Mouse (Mus musculus) kidney, postnatal 36 days (tissue): ENCODE results near the gene Rdh9.

Experiments
- DNase-seq, 2 experiments: peaks; one replicate each; pipeline ENCODE4 v3.0.0; 2021 to 2022; ENCODE audit warnings: mixed read lengths in 2 of 2

The Rdh9 gene

DNA sequence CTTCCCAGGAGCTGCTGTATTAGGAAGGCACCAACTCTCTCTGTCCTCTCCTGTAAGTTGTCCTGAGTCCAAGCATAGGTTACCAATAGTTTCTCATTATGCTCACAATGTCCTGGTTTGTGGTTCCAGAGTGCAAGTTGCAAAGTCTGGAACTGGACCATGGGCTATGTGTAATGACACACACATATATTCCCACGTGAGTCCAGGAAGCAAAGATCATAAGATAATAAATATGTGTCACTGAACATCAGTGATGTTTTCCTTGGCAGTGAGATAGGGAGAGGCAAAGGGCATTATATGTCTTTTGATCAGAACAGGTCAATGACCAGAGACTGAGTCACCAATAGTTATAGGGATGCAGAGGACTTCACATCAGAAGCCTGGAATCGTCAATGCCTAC, at the start of gene Rdh9:
TSS of gene Rdh9 (plus strand) at position 376 of the 400 bp plus-strand sequence.
- no peak for DNase-seq

DNA sequence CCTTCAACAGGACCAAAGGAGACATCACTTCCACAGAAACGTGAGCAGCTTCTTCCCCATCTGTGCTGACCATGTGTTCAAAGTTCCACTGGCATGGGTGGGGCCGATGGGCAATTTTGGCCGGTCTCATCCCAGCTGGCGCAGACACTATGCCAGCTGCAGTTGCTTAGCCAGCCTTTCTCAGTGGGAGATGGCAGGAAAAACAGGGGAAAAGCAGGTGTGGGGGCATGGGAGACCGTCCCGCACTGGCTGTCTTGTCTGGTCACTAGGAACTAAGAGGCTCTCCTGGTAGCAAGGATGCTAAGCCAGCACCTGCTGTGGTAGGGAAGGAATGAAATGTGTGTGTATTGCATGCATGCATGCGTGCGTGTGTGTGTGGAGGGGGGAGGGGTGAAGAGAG, 47.7 kb upstream of the Rdh9 start:
- DNase-seq: no peak

GRCm38 (mm10) chr10:127730285-127730932, 45.8 kb upstream of the Rdh9 start:
- DNase-seq: no peak

GRCm38 (mm10) chr10:127730933-127731310, 45.3 kb upstream of the Rdh9 start:
- no peak for DNase-seq

DNA sequence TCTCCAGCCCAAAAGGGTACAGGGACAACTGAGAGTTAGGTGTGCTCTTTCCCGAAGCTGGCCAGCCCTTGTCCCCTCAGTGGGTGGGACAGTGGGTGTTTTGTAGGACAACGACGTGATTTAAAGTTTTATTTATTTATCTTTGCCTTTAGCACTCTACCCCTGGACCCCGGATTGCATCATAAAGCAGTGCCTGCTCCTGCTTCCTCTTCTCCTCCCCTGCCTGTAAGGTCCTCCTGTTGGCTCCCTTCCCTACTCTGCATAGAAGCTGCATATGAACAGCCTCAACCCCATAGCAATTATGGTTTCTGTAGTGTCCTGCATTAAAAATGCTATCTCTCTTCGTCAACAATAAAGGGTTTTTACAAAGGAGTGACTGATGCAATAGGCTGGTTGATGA, 44.8 kb upstream of the Rdh9 start:
- DNase-seq: no peak

DNA sequence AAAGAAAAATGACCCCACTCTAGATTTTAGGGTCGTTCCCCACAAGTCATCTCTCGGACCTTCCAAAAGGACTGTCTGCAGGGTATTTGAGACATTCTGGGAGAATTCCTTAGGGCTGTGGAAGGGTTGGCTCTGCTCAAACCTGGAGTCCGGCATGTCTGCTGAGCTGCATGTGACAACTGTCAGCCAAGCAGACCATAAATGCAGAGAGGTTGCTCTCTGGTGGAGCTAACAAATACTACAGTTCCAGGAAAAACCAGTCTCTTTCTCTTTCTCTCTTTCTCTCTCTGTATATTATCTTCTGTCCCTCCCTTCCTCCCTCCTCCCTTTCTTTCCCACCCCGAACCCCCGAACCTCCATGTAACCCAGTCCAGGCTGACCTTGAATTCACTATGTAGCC, 41.8 kb upstream of the Rdh9 start:
- no peak for DNase-seq

DNA sequence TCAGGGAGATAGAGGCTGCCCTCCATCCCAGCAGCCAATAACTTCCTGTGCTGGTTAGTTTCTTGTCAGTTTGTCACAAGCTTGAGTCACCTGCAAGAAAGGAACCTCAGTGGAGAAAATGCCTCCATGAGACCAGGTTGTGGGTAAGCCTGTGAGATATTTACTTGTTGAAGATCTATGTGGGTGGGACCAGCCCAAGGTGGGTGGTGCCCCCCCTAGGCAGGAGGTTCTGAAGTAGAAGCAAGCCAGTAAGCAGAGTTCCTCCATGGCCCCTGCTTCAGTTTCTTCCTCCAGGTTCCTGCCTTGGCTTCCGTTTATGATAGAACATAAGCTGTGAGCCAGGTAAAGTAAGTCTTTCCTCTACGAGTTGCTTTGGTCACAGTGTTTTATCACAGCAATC, 39.9 kb upstream of the Rdh9 start:
- DNase-seq: no peak

DNA sequence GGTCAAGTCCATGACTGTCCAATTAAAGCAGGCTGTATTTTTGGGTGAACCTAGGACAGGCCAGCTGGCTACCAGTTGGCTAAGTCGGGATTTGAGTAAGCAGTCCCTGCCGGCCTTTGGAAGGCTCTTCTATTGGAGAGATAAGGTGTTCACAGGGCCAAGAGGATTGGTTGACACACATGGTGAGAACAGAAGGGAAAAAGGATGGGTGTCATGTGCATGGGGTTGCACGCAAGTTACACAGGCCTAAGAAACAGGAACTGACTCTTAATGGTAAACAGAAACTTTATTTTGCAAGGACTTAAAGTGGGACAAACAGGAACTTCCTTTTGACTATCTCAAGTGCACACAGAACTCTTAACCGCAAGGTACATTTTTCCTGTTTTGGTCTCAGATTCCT, 39.3 kb upstream of the Rdh9 start:
- no peak for DNase-seq

DNA sequence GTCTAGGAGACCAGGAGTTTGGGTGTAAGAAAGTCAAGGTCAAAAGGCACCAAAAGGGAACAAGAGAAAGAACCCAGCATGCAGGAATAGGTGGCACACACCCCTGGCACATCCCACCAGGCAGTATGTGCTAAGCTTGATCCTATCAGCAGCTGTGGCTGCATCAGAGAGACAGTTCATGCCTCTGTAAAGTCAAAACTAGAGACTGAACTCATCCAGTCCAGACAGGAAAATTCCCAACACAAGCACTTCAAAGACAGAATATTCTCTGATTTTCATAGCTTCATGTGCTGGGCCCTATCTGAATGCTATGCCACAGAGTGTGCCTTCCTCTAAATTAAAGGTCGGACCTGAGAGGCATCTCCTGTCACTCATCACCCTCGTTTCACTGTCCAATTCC, 38.6 kb upstream of the Rdh9 start:
- DNase-seq: no peak

GRCm38 (mm10) chr10:127738151-127738882, 37.9 kb upstream of the Rdh9 start:
- peak; percentile 66 to 67 for DNase-seq

DNA sequence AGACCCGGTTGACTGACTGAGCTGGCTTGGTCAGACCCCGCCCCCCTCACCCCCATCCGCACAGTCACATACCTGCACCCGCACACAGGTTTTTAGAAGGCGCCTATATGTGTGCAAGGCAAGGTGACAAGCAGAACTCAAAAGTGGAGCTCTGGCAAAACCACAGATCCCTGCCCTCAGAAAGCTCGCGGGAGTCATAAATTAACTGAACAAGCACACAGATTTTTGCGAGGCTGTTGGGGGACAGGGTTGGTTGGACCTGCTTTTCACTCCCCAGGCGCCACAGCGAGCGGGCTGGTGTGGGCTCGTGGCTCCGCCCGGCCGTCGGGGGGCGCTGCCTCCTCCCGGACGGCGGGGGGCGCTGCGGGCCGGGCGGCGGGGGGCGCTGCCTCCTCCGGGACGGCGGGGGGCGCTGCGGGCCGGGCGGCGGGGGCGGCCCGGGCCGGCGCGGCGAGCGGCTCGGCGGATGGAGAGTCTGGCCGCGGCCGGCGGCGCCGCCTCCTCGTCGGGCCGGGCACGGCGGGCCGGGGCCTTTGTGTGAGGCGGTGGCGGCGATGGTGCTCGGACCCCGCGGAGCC, 37.0 kb upstream of the Rdh9 start, which contains the start of gene Zbtb39:
TSS of gene Zbtb39 (plus strand) at position 456 of the 578 bp plus-strand sequence.
- DNase-seq: peak; percentile 77 to 91

- peak in 1 of 2 experiments; percentile 57 for DNase-seq
Measured at GRCm38 (mm10) chr10:127739661-127740161, 36.5 kb upstream of the Rdh9 start.

DNA sequence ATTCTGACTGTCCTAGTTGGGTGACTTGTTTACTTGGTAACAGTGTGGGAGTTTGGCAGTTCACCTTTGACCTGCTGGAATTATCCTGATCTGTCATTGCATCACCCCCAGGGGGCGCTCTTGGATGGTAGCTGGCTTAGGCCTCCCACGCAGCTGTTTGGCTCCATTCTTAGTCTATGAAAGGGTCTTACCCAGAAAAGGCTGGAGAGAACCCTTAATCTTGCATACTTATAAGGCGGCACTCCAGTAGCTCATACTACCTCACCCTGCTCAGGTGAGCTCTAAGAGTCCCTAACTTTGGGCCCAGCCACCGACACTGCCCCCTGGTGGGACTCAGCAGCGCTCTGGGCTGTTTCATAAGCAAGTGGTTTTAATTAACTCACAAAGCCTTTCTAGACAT, 31.5 kb upstream of the Rdh9 start:
- peak; percentile 64 to 85 for DNase-seq

DNA sequence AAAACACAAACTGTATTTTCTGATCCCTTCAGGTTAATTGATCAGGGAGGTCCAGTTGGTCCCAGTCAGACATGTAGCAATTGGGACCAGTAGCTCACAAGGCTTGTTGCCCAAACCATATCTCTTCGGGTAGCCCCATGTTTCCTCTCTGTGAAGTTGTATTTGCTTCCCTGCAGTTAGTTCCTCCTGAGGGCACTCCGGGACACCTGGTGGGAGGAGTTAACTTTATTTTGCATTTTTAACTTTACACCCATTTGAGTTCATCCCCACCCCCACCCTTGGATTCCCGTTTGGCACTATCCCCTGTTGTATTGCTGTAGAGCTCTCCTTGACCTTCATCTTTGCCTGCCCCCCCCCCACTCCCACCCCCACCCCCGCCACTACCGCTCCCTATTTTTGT, 30.3 kb upstream of the Rdh9 start:
- DNase-seq: peak in 1 of 2 experiments; percentile 45

DNA sequence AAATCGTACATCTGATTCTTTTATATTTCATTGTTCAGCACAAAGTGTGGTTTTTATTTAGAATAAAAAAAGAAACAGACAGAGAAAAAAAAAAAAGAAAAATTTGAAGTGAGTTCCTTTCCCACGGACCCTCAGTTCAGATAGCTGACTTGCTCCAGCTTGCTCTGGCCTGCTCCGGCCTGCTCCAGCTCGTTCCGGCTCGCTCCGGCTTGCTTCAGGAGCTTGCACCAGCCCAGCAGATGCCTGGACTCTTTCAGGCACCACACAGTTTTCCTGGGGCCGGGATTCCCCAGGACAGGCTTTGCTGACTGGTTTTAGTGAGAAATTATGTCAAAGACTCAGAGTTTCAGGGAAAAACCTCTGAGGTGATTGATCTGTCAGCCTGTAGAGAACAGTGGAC, 28.9 kb upstream of the Rdh9 start:
- peak; percentile 73 to 77 for DNase-seq

DNA sequence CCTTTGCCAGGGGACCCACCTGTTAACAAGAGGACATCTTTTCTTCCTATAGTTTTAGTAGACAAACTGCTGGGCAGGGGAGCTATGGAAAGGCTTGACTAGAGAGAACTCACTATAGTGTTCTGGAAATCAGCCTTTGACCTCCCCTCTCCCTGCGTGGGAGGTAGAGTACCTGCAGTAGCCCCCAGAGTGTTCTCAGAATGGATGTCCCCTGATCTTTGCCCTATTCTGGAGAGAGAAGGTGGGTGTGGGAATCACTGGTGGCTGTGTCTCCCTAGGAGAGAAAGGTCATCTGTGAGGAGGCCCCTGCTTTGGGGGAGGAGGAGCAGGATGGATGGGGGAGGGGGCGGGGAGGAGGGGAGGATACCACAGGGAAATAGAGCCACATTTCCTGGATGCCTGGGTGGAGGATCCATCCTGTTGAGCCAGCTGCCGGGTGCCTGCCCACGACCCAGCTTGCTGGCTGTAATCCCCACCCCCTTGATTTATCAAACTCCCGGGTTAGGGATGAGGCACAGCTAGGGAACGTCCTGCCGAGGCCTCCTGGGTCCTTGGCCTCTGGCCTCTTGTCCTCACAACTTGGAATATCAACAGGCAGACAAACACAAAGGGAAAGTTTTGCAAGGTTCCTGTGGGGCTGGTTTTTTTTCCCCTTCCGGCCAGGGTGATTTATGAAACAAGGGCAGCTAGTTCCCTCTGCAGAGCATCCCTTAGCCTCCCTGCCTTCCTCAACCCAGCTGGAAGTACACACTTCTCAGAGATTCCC, 27.2 kb upstream of the Rdh9 start:
- DNase-seq: peak; percentile 75 to 89

DNA sequence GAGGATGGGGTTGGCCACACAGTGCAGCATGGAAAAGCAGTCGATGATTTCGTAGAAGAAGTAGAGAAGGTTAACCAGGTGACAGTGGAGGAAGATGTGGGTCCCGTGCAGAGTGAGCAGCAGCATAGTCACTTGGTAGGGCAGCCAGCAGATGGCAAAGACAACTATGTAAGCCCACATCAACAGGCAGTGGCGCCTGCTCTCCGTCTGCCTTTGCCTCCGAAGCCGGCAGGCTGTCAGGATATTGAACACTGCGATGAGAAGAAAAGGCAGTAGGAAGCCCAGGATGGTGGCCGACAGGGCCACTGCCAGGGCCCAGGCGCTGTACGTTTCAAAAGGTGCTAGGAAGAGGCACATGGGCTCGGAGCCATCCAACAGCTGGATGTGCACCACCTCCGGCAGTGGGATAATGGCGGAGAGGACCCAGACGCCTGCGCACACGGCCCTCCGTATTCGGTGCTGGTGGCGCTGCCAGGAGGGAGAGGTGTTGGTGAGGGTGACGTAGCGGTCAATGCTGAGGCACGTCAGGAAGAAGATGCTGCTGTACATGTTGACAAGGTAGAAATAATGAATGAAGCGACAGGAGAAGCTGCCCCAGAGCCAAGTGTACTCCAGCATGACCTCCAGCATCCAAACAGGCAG, 25.9 kb upstream of the Rdh9 start:
- DNase-seq: peak in 1 of 2 experiments; percentile 50

- peak; percentile 66 to 70 for DNase-seq
Measured at GRCm38 (mm10) chr10:127751548-127751947, 24.6 kb upstream of the Rdh9 start, which contains the start of gene Gpr182. Gene Gpr182, minus strand, starts transcription at chr10:127751732.

DNA sequence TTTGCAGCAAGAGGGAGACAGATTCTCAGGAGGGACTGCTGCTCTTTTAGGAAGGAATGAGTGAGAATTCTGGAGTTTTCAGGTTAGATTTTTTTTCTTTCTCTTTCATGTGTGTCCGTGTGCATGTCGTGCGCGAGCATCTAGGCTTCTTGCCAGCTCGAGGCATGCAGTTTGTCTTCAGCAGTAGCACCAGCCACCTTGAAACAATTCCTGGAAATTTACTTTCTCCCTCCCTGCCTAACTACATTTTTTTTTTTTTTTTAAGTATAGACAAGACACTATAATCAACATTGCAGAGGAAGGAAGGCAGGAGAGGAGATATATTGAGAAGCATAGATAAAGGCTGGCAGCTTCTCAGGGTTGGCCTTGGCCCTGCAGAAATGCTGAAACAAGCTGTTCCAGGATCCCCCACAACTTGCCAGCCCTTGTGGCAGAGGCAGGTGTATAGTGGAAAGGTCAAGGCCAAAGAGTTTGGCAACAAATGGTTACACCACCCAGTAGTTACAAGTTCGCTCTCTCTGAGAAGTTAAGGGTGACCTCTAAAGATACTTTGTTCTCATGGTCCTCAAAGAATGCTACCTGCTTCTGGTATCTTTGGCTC, 21.5 kb upstream of the Rdh9 start:
- peak; percentile 72 to 80 for DNase-seq

DNA sequence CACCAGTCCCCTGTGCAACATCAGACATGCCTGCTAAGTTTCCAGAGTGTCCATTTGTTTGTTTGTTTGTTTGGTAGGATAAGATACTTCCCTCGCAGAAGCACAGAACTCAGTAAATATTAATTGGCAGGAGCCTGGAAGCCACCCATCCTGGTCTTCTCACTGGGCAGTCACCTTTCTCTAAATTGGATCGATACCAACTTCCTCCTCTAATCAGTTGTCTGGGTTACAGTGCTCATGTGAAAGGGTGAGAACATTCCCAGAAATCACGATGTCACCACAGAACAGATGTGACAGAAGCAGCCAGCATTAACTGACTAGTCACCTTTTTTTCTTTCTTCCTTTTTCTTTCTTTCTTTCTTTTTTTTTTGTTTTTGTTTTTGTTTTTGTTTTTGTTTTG, 20.9 kb upstream of the Rdh9 start:
- peak in 1 of 2 experiments; percentile 43 for DNase-seq

GRCm38 (mm10) chr10:127755770-127756468, 20.3 kb upstream of the Rdh9 start:
- peak in 1 of 2 experiments; percentile 36 for DNase-seq
